In the genomic region with DNA sequence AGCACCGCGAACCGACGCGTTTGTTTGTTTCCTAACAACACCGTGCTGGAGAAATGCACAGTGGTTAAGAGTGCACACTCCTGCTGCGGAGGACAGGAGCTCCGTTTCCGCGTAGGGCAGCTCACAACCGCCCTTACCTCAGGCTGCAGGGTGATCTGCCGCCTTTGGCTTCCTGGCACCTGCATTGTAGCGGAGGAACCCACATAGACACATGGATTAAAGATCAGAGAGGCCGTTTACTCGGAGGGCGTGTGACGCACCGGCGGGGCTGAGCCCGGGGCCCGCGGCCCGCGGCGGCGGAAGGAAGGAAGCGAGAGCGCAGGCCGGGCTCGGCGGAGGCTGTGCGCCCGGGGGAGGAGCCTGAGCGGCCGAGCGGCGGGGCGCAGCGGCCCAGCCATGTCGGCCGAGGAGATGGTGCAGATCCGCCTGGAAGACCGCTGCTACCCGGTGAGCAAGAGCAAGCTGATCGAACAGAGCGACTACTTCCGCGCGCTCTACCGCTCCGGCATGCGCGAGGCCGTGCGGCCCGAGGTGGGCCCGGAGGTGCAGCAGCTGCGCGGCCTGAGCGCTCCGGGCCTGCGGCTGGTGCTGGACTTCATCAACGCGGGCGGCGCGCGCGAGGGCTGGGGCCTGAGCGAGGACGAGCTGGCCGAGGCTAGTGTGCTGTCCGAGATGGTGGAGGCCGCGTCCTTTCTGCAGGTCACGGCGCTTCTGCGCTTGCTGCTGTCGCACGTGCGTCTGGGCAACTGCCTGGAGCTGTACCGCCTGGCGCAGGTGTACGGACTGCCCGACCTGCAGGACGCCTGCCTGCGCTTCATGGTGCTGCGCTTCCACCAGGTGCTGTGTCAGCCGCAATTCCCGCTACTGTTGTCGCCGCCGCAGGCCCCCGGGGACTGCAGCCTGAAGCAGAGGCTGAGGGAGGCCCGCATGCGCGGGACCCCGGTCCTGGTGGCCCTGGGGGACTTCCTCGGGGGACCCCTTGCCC, we compare ENCODE assay signal across 8 mouse cellular contexts. TPM values are rescaled to one million over a fixed set of nuclear protein-coding genes. Genes with fewer than 3 reads are reported as not detected.
DNase-seq lines count a peak whose midpoint lies in the region; ATAC-seq and TF ChIP-seq lines count a peak whose summit lies in the region.

A gene (plus strand): TSS at position 244 of the 985 bp plus-strand sequence.

- H3K4me3 ChIP-seq in G1E (ENCODE audit: low read depth, low read length): peak within 1 kb of the TSS; percentile 100
- H3K4me3 ChIP-seq in lung, embryonic 15.5 days: peak within 1 kb of the TSS; percentile 90
- peak within 1 kb of the TSS; percentile 89 for H3K4me3 ChIP-seq in thymus, adult 2 months (ENCODE audit: control insufficient read depth, insufficient read depth, low read length)

- H3K27me3 ChIP-seq in G1E (ENCODE audit: insufficient read depth, low read length): no peaks in the 10 kb centered on the region
- no peaks in the 10 kb centered on the region for H3K27me3 ChIP-seq in lung, embryonic 15.5 days
- H3K27me3 ChIP-seq in thymus, adult 2 months (ENCODE audit: control insufficient read depth, insufficient read depth, low read length): no peaks in the 10 kb centered on the region

- 1% methylated on average over 94 of the region's 99 CpGs for WGBS in lung, embryonic 15.5 days
- WGBS in thymus, adult 2 months: under 1% methylated on average over 99 of the region's 99 CpGs

- DNase-seq in G1E (ENCODE audit: low spot score): peak; percentile 72
- DNase-seq in cerebellum, adult 11-12 months: peak; percentile 79
- DNase-seq in layer of hippocampus, adult 9-10 months (ENCODE audit: low spot score): peak; percentile 38
- DNase-seq in ovary, adult 18-20 months (ENCODE audit: low spot score): peak; percentile 58
- DNase-seq in thymus, adult 2 months: peak; percentile 84

- TF ChIP-seq CTCF in G1E (IDR thresholded peaks at IDR 0.05; ENCODE audit: low read depth, low read length): no peak
- TF ChIP-seq CTCF in thymus, adult 2 months (IDR thresholded peaks at IDR 0.05; ENCODE audit: borderline replicate concordance, control insufficient read depth, extremely low read depth, insufficient read depth, low read length, poor library complexity): no peak; the same call in 1 of the 2 replicates

- H3K36me3 ChIP-seq in G1E (replicated peaks): peaks cover 46% of the 10 kb centered on the region
- H3K36me3 ChIP-seq in lung, embryonic 15.5 days: peaks cover 10% of the 10 kb centered on the region; the same call in 1 of the 2 replicates
- H3K36me3 ChIP-seq in thymus, adult 2 months (ENCODE audit: control insufficient read depth, insufficient read depth, low read length): peaks cover 5% of the 10 kb centered on the region; the same call in 1 of the 2 replicates

- H3K9ac ChIP-seq in lung, embryonic 15.5 days: peak within 1 kb of the TSS; percentile 94

- H3K9me3 ChIP-seq in G1E (replicated peaks): peaks cover 3% of the 10 kb centered on the region; the same call in 1 of the 2 replicates
- no peaks in the 10 kb centered on the region for H3K9me3 ChIP-seq in lung, embryonic 15.5 days

- H3K4me2 ChIP-seq in lung, embryonic 15.5 days: peak within 1 kb of the TSS; percentile 96

- peak within 1 kb of the TSS; percentile 83 for H3K27ac ChIP-seq in lung, embryonic 15.5 days
- peak within 1 kb of the TSS; percentile 82 for H3K27ac ChIP-seq in thymus, adult 2 months (ENCODE audit: control insufficient read depth, insufficient read depth, low read length)

- TF ChIP-seq POLR2A in thymus, adult 2 months (IDR thresholded peaks at IDR 0.05; ENCODE audit: control insufficient read depth, extremely low read depth, insufficient read depth, low read length, poor library complexity): peak; percentile 87

- peaks cover 40% of the 10 kb centered on the region for H3K4me1 ChIP-seq in G1E (ENCODE audit: insufficient read depth, low read depth, low read length)
- peaks cover 32% of the 10 kb centered on the region for H3K4me1 ChIP-seq in lung, embryonic 15.5 days
- H3K4me1 ChIP-seq in thymus, adult 2 months (replicated peaks; ENCODE audit: control insufficient read depth, insufficient read depth, low read length): peaks cover 17% of the 10 kb centered on the region

- peak; percentile 70 for ATAC-seq in G1E (ENCODE audit: extremely low read depth, insufficient number of reproducible peaks, low FRiP score, poor library complexity, severe bottlenecking)
- ATAC-seq in frontal cortex, adult (ENCODE audit: low TSS enrichment): peak; percentile 90
- peak; percentile 65 to 83 for ATAC-seq in hematopoietic stem cell, adult 5-6 weeks (replicated peaks in 1 of 2; ENCODE audit: insufficient read depth in 1 of 2, low FRiP score in 2 of 2, low TSS enrichment in 1 of 2, low read depth in 1 of 2, poor library complexity in 2 of 2, severe bottlenecking in 2 of 2)
- peak; percentile 84 for ATAC-seq in lung, embryonic 15.5 days (ENCODE audit: borderline replicate concordance, extremely low read depth, low FRiP score, low TSS enrichment)

RNA-seq across cellular contexts. Expression of the gene that starts here (rescaled TPM):
- total RNA-seq in G1E (2014; fragmentation: Nextera tagmentation): 11.3 and 15.7 TPM in 2 replicates
- total RNA-seq in G1E (2017): 7.3 and 8.0 TPM in 2 replicates
- 3.8 and 4.4 TPM in 2 replicates for polyA plus RNA-seq in G1E (2012)
- 7.7 and 14.3 TPM in 2 replicates for total RNA-seq in hematopoietic stem cell, adult 5-6 weeks (2017)
- polyA plus RNA-seq in lung, embryonic 15.5 days (2015; fragmentation: Nextera tagmentation; extraction: Ambion mirVana): 8.4 and 8.9 TPM in 2 replicates
- polyA plus RNA-seq in thymus, adult 2 months (2012; rRNA removed): 27.2 and 33.8 TPM in 2 replicates

Comparison
In these comparisons a context has a peak if more than half of its experiments do, and no peak if none do; other contexts are left out.
1. Peak in every context shown above with its lines: DNase-seq, ATAC-seq, H3K4me3 ChIP-seq and H3K27ac ChIP-seq.